Mouse (Mus musculus) brain, embryonic 14.5 days (tissue): Measurements from ENCODE around the gene Urad. TPM values are rescaled to one million over a fixed set of nuclear protein-coding genes. Genes with fewer than 3 reads are reported as not detected.
A peak's percentile ranks its signal among the peaks of the same experiment; 100 is the strongest.

Source experiments
- DNase-seq: peaks from one replicate; pipeline ENCODE4 v3.0.0-alpha.2; 2011; ENCODE audit warnings: low read depth
- CTCF ChIP-seq: fragments of 200-500 bp; IDR thresholded peaks from 2 replicates; pipeline ENCODE4 v1.5.1; 2012; ENCODE audit warnings: inconsistent platforms, mild to moderate bottlenecking, moderate library complexity, borderline replicate concordance; ENCODE audit not compliant: insufficient read depth, insufficient read length; ENCODE audit errors: extremely low read depth
- POLR2A ChIP-seq: fragments of 200-500 bp; IDR thresholded peaks from 2 replicates; pipeline ENCODE4 v1.6.1; 2012; ENCODE audit warnings: mild to moderate bottlenecking, inconsistent platforms, borderline replicate concordance; ENCODE audit not compliant: poor library complexity, insufficient read depth, insufficient read length, severe bottlenecking; ENCODE audit errors: extremely low read depth
- polyA plus RNA-seq: library from polyadenylated mRNA; depleted of rRNA; stranded (reverse); fragments of >200 nt; gene quantifications from 2 replicates; pipeline ENCODE4 v1.2.3, GENCODE M21; 2012; rRNA removed

The Urad gene
- polyA plus RNA-seq: not detected in 2 replicates

DNA sequence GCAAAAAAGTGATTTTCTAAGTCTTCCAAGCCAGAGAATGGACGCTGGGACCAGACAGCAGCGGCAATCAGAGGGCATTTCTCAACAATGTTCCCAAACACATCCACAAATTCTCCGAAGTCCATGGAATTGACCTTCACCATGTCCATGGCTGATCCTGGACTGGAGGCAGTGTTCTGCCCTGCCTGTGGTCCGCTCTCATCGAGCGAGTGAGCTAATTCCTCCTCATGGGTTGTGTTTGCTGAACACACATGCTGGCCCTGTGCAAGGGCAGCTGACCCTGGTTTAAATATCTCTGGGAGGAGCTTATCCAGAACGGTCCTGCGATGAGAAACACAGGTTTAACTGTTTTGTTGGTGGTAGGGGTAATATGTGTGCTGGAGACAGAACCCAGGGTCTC is at the start of gene Urad:
Urad (minus strand) TSS at position 258 of the 400 bp plus-strand sequence.
- DNase-seq: no peak
- TF ChIP-seq CTCF (no peak), POLR2A (no peak)

DNA sequence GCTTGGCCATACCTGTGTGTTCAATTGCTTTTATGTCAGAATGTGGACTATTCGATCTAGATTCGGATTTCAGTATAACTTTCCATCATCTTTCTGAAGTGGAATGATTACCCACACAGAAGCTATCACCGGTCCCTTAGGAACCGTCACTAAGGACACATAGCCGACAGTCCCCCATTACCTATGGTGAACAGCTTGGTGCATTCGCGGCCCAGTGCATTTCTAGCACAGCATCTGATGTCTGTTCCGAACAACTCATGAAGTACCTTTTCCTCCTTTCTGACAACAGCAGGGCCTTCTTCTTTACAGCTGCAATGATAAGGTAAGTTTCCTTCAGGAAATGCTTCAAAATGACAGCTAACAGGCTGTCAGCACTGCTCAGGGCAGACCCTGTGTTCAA is 48.0 kb upstream of the Urad start:
- DNase-seq: no peak
- TF ChIP-seq CTCF (no peak), POLR2A (no peak)

DNA sequence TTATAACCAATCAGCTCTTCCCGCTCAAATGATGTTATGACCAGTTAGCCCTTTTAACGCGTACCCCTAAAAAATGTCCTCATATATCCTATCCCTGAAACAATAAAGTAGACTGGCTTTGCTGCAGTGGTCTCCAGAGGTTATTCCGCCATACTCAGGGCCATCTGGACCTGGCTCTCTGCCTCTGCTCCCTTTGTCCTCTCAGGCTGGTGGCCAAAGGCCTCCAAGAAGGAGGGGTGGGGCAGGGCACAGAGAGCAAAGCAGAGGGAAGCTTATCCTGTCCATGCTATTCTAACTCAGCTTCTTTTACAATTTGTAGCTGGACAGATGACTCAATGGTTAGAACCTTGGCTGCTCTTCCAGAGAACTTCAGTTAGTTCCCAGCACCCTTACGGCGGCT is 46.0 kb upstream of the Urad start:
- TF ChIP-seq POLR2A (no peak), CTCF (no peak)
- no peak for DNase-seq

DNA sequence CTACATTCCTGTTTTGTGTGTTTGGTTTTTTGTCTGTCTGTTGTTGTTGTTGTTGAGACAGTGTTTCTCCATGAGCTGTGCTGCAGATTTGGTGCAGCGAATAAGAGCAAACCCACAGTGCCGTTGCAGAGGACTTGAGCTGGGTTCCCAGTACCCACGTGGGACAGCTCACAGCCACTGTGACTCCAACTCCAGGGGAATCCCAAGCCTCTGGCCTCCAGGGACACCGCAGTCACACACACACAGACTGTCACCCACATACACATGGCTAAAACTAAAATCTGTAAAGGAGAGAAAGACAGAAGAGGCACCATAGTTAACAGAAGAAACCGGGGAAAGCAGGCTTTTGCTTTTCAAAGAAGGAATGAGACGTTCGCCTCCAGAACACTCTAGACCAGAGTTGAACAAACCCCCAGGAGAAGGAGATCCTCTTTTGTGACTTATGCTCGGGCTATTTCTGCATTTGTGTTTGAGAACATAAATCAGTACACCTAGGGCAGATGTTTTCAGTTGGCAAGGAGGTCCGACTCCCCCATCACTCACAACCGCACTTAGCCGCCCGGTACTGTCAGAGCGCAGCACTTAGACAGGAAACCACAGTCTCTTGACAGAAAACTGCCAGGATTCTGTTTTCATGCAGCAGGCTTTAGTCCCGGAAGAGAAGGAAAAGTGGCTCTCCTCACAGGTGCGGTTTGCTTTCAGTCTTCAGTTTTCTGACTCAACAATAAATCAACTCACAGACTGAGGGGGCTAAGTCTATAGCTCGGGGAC is 43.9 kb upstream of the Urad start:
- TF ChIP-seq CTCF (no peak), POLR2A (no peak)
- no peak for DNase-seq

DNA sequence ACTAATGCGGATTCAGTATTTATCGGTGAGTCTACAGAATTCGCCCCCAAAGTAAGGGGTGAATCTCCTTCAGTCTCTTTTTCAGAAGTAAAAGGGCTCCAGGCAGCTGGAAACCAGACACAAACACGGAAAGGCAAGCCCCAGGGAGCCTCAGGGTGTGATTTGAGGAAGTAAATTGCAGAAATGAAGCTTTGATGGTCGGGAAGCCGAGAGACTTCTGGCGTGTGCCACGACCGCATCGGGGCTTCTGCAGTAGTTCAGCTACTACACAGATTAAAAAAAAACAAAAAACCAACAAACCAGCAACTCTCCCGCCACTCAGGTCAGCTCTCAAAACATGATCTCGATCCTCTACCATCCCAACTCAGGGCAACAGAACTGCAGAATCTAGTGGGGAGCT is 40.8 kb upstream of the Urad start:
- TF ChIP-seq POLR2A: no peak
- TF ChIP-seq CTCF: no peak
- no peak for DNase-seq

DNA sequence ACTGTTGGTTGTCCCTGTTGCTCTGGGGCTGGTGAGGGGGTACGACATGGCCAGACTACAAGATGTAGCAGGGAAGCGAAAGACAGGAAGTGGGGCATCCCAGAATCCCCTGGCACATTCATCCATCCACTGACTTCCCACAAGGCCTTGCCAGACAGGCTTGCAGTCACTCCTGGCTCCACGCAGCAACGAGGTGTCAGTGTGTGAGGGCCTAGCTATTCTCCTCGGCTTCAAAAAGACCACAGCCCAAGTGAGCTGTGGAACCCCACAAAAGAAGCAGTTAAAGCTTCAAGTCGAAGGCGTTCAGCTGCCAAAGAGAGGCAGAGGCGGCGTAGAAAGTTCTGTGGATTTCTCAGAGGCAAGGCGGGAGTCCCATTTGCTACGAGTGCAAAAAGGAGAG is 36.2 kb upstream of the Urad start:
- DNase-seq: no peak
- TF ChIP-seq POLR2A (no peak), CTCF (no peak)

DNA sequence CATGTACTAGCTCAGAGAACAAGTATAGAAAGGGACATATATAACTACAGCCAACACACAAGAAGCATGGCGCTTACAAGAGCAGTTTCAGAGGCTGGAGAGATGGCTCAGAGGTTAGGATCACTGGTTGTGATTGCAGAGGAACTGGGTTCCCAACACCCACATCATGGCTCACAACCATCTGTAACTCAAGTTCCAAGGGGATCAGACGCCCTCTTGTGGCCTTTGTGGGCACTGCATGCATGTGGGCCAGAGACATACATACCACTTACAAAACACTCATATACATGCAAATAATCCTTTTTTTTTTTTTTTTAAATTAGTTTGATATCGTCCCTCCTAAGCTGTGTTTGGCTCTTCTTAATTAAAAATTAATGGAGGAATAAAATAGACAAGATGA is 35.3 kb upstream of the Urad start:
- no peak for DNase-seq
- TF ChIP-seq POLR2A (no peak), CTCF (peak; percentile 52; the same call in 1 of the 2 replicates)

DNA sequence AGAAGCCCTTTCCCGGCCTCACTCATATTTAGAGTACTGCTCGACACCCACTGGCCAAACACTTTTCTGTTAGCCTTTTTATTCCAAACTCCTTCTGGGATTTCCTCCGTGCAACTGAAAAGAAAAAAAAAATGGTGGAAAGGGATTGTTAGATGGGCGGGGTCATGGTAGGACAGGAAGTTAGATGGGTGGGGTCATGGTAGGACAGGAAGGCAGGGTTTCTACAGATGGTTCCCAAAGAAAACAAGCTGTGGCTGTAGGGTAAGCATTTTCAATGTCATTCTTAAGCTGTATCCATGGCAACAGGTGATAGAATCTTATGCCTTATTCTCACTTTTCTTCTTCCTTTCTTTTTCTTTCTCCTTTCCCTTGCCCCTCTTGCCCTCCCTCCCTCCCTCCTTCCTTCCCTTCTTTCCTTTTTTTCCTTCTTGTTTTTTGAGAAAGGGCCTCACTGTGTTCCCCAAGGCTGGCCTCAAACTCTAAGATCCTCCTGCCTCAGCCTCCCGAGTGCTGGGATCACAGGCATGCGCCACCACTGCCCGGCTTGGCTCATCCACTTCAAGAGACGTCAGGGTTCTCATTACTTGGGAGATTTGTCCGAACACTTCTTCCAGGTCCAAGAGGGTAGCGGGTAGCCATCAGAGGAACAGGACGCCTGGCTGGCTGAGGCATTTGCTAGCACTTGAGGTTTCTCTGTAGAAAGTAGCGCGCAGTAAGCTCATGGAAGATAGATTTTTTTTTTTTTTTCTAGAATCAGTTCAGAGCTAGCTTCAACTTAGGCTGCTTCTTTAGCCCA is 34.2 kb upstream of the Urad start:
- DNase-seq: no peak
- TF ChIP-seq POLR2A: no peak
- TF ChIP-seq CTCF: no peak

DNA sequence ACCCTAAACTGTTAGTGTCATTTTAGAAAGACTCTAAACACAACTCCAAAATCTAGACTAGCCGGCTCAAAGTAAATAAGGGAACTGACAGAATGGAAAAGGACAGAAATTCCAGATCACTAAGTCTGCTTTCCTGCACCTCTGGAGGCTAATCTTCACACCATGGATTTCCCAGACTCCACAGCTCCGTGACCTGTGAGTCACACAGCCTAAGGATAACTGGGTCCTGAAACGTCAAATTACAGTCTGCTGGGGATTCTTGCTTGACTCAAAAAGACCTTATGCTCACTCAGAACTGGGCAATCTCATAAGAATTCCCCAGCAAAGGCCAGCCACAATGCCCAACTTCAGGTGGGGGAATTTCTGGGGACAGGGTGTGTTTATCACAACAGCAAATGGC is 33.5 kb upstream of the Urad start:
- DNase-seq: no peak
- no peak for TF ChIP-seq POLR2A
- TF ChIP-seq CTCF: no peak

DNA sequence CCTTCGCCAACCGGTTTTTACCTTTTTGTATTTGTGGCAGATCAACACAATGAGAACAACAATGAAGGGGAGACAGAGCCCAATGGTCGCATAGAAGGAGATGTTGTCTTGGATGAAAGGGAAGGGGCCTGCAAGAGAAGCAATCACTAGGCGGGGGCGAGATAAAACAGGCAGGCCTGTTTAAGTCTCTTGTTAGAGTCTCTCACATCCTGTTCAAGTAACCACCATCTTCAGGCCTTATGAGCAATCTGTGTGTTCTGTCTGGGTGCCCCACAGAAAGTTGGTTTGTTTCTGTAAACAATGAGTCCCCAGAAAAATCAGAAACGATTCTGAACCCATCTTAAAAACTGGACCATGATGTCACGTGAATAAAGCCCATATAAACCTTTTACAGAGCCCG is 32.7 kb upstream of the Urad start:
- DNase-seq: no peak

DNA sequence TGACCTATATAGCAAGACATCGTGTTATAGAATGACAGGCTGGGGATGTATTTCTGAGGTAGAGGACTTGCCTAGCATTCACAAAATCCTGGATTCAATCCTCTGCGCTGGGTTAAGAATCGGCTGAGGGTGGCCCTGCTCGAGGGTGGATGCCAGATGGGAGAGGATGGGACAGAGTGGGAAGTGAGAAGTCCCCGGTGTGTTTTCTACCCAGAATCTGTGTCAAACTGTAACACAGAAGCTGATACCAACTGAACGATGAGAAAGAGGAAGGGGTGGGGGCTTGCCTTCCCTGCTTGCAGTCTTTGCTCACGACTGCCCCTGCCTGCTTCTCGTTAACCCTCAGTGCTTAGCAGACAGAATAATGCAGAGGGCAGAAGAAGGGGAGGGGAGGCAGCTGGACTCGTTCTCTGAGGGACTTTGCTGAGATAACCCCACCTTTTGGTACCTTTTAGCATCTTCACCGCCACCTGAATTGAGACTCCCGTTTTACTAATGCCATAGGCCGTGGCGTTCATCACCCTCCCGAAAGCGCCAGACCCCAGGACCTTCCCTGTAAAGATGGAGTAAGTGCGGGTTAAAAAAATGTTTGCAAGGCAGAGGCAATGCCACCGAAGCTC is 32.0 kb upstream of the Urad start:
- TF ChIP-seq CTCF (no peak), POLR2A (no peak)
- no peak for DNase-seq

More for the DNA sequence above, 32.7 kb upstream of the Urad start:
- no peak for TF ChIP-seq POLR2A
- TF ChIP-seq CTCF: no peak
